Mouse (Mus musculus): ENCODE measurements at regions not wholly inside any gene's neighbourhood (a gene's known extent, or its start where the extent isn't known, plus 50 kb on each side); places are given as distances from the start of the nearest gene placed in this dataset.
A peak's percentile ranks its signal among the peaks of the same experiment; 100 is the strongest.

DNA sequence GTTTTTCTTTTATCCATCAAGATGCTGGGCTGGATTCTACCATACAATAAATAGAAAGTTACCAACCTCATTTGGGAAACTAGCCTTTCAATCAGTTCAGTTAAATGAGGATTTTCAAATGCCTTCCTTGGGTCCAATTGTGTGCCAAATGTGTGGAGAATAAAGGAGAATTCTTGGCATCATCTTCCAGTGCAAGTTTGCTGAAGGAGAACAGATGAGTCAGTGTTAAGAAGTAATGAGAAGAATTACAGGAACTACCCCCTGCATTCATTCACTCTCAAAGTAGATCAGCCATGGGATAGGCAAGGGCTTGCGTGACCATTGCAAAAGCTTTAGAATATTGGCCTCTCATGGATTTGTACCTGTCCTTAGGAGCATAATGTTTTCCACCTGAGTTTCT is 193.4 kb upstream of the Man1a start:
- no peak for DNase-seq

DNA sequence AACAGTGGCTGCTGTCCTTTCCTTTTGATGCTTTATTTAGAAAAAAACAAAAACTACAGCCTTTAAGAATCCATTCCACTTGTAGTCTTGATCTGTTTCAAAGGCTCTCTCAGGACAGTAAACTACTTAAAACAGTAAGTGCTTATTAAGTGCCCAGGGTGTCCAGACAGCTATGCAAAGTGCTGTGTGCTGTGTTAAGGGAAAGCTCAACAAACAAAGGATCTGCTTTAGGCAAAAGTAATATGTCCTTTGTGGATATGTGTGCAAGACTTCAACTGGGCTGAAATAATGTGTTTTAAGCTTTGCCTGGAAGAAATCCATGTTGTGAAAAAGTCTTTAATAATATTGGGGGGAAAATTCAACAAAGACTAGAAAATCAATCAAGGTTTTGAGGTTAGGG is 192.9 kb upstream of the Man1a start:
- DNase-seq = no peak

DNA sequence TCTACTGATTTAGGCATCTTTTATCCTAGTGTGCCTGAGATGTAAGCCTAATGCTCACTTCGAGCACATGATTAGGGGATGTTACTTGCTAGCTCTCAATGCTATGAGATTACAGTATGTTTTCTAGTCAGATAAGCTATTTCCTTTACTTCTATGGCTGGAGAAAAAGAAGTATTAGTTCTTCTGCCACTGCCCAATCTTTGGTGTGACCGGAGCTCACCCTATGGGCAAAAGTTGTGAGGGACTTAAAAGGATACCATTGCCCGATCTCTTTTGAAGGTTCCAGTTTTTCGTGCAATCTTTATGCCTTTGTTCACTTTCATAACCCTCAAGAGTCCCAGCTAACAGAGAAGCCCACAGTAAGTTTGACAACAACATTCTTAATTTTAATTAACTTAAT is 190.2 kb upstream of the Man1a start:
- DNase-seq = no peak

DNA sequence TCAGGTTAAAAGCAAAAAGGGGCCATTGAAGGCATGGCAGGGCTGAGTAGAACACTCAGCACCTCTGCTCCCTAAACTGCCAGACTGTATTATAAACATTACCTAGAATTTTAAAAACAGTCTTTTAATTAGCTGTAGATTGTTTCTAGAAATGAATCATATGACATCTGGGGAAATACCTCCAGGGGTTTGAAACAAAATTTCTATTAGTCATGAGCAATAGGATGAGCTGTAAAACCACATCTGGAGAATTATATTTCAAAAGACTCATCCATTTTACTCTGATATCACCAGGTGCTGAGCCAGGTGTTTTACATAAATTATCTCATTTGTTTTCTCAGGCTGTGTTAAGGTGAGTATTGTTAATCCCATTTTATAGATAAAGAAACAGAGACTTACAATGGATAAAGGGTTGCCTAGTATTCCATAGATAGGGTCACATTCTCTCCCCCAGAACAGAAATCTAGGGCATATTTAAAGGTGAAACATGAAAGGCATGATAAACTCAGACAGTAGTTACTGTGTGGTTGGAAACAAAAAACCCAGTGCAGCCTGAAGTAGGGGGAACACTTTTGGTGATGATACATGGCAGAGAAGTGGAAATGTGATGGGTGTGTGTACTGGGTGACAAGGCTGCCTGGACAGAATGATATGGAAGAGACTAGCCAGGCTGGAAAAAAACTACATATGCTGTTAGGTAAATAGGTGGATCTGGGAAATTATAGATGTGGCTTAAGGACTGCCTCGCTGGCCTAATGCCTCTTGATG is 178.6 kb upstream of the Man1a start:
- no peak for DNase-seq

DNA sequence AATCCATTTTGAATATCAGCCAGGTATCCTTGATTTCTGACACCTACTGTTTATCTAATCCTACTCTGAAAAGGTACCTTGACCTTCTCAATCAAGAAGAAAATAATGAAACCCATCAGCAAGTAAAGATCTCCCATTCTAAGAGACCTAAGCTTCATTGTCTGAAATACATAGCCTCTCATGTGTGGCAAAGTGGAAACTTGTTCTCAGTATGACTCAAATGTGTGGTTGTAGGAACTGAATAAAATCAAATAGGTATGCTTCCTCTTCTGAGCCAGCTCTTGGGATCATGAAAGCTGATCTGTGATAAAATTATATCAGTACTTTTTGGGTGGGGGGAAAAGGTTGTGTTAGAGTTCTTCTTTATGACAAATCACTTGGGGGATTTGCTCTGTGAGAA is 168.6 kb upstream of the Man1a start:
- DNase-seq = no peak

DNA sequence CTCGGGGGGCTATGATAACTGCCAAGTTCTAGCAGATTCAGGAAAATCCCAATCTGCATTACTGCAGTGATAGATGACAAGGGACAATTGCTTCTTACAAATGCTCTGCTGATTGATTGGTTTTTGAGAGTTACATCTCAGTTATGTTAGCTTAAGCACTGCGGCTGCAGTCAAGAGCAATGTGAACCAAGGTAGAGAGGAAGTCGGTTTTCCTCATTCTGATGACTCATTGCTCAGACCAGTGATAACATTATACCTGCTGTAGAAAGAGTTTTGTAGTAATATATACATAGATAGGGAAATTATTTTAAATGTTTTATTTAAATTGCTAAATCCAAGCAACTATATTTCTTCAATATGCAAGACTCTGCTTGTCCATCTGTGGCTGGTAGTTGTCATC is 126.0 kb upstream of the Man1a start:
- no peak for DNase-seq

DNA sequence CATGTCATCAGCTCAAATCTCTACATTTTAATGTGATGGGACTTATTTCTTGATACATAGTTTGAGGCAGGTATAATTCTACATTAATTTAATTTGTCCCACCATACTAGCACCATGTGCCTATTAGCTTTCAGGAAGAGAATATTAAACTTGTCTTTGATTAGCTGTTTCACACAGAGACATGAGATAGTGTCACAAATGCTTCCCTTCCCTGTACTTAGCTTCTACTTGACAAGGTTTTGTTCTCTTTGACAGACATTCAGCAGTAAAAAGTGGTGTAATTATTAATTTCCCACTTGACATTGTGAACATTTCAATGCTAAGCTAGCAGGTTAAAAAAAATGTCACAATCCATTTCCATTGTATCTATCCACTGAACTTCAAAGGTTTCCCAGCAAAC is 125.3 kb upstream of the Man1a start:
- no peak for DNase-seq

DNA sequence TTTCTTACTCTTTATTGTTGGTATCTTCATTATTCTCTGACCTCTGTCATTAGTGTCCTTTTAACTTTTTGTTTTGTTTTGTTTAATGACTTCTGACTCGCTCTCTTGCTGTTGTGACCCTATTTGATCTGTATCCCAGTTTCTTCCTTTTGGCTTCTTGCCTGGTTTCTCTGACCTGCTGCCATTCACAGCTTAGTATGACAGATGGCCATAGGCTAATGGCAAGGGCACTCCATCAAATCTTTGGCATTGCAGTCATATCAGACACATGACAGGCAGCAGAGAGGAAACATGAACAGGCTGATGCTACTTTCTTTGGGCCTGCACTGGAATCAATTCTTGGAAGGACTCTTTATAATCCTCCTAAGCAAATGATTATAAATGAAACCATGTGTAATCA is 106.3 kb upstream of the Man1a start:
- peak; percentile 24 for DNase-seq

DNA sequence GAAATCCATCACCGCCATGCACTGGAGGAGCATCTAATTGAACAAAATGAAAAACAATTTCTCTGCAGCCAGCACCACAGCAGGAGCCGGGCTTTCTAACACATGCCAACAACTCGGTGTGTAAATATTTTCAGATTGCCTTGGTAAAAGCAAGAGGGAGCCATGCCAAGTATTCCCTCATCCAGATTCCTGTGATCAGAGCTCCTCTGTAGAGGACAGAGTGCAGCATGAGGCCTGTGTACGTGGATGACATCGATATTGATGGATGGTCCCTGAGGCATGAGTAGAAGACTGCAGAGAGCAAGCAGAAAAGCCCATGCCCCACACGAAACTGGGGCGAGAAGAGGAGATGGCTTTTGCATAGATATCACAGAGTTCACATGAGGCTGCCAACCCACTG is 92.9 kb upstream of the Man1a start:
- DNase-seq = peak; percentile 5

DNA sequence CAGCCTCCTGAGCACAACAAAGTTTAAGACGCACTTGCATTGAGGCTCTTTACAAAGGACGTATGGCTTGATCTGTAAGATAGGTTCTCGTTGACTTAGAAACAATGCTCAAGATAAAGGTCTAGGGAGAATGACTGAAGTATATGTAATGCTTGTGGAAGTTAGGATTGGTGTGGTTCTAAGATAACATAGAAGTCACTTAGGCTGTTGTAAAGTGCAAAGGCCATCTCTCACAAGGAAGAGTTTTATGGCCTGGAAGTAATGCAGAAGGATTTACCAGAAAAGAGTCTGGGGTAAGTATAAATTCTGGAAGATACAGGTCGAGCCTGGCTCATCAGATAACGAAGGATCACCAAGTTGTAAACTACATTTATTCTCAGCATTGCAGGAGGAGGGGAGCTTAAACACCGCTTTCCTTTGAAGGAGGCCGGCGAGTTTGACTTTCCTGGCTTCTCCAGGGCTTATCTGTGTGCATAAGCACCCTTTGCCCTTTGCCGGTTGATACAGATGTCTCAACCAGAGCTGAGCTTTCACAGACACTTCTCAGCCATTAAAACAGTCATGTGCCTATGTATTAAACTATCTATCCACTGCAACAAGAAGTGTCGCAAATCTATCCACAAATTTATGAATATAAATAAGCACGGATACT is 84.8 kb upstream of the Man1a start:
- no peak for DNase-seq

DNA sequence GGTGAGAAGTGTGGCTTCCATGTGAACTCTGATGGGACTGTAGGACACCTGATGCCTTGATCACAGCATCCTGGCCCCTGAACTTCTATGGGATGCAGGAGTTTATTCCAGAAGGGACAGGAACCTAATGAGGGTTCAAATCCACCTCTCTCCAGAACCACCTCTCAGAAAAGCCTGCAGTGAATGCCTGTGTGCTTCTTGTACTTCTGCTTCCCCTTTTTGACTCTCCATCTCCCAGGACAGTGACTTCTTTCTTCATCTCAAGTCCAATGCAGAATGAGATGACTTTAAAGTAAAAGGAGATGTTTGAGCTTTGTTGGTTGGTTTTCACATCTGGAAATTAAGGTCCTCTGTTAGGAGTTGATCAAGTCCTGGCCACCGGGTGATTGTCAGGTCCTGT is 77.5 kb upstream of the Man1a start:
- no peak for DNase-seq

DNA sequence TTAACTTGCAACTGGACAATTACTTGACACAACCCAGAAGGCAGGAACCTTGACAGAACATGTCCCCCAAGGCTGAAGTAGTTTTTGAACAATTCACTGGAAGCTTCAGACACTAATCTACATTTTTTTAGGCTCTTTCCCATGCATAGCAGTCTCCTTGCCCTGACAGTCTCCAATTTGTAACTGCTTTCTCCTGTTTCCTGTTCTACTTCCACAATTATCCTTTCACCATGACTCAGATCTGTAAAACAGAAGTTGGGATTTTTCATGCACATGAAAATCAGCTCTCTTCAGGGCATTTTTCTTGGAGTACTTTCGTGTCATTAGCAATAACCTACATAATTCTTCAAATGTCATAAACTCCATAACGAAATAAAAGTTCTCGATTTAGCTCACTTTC is 56.2 kb upstream of the Man1a start:
- DNase-seq = no peak
